Mouse (Mus musculus) heart, embryonic 16.5 days (tissue): ENCODE measurements at regions not wholly inside any gene's neighbourhood (a gene's known extent, or its start where the extent isn't known, plus 50 kb on each side); places are given as distances from the start of the nearest gene placed in this dataset.

ENCODE experiments used
- ATAC-seq: fragments of 200-750 bp; cut with Nextera tagmentation; replicated peaks from 2 replicates; pipeline ENCODE4 v1.8.0; 2017; ENCODE audit warnings: moderate number of reproducible peaks; ENCODE audit not compliant: insufficient read depth, low FRiP score; ENCODE audit errors: extremely low read depth
- H3K27ac ChIP-seq: fragments of 300-500 bp; sonication (generic); 2 replicates; pipeline ENCODE4 v1.5.1; 2014; ENCODE audit warnings: mild to moderate bottlenecking, low read length, control low read depth, moderate library complexity
- H3K27me3 ChIP-seq: fragments of 300-500 bp; sonication (generic); 2 replicates; pipeline ENCODE4 v1.6.1; 2014; ENCODE audit warnings: low read length, mixed read lengths; ENCODE audit not compliant: control insufficient read depth, insufficient read depth
- H3K36me3 ChIP-seq: fragments of 300-500 bp; sonication (generic); 2 replicates; pipeline ENCODE4 v1.6.1; 2014; ENCODE audit not compliant: control insufficient read depth, insufficient read depth
- H3K4me1 ChIP-seq: fragments of 300-500 bp; sonication (generic); 2 replicates; pipeline ENCODE4 v1.6.1; 2014; ENCODE audit warnings: low read length, mixed read lengths; ENCODE audit not compliant: control insufficient read depth, insufficient read depth
- H3K4me2 ChIP-seq: fragments of 300-500 bp; sonication (generic); 2 replicates; pipeline ENCODE4 v1.6.1; 2014; ENCODE audit warnings: low read depth, mild to moderate bottlenecking, control low read depth, low read length
- H3K4me3 ChIP-seq: fragments of 300-500 bp; sonication (generic); 2 replicates; pipeline ENCODE4 v1.5.1; 2014; ENCODE audit warnings: mild to moderate bottlenecking, control low read depth, low read length
- H3K9ac ChIP-seq: fragments of 300-500 bp; sonication (generic); 2 replicates; pipeline ENCODE4 v1.6.1; 2014; ENCODE audit warnings: low read length, control low read depth
- H3K9me3 ChIP-seq: fragments of 300-500 bp; sonication (generic); replicated peaks from 2 replicates; pipeline ENCODE4 v1.6.1; 2016; ENCODE audit warnings: low read length; ENCODE audit not compliant: control insufficient read depth
- WGBS: fragments of 180-500 bp; shearing (Covaris S2); extraction: QIAGEN DNeasy Blood & Tissue Kit; methylation state at CpG from one replicate; pipeline ENCODE4 v1.1.7; 2014; 5-methylcytosine and 5-hydroxymethylcytosine counted together

- no peaks in the 10 kb centered on the region for H3K9me3 ChIP-seq
- H3K4me3 ChIP-seq: no peak overlapping the region
- no peaks in the 10 kb centered on the region for H3K36me3 ChIP-seq
- no peaks in the 10 kb centered on the region for H3K4me1 ChIP-seq
- no peak overlapping the region for H3K27ac ChIP-seq
- WGBS: 92% methylated on average over 8 of the region's 8 CpGs
- no peaks in the 10 kb centered on the region for H3K27me3 ChIP-seq
- H3K9ac ChIP-seq: no peak overlapping the region
- H3K4me2 ChIP-seq: no peak overlapping the region
- ATAC-seq: no peak
Observed at GRCm38 (mm10) chr8:79479326-79479725, 80.0 kb upstream of the Smad1 start.

GRCm38 (mm10) chr8:79476012-79476411 lies 76.7 kb upstream of the Smad1 start:
- H3K4me1 ChIP-seq: no peaks in the 10 kb centered on the region
- H3K27me3 ChIP-seq: no peaks in the 10 kb centered on the region
- no peak overlapping the region for H3K27ac ChIP-seq
- no peak overlapping the region for H3K4me3 ChIP-seq
- no peak for ATAC-seq
- no peaks in the 10 kb centered on the region for H3K36me3 ChIP-seq
- whole genome bisulfite sequencing: 86% methylated on average over 5 of the region's 5 CpGs
- no peak overlapping the region for H3K9ac ChIP-seq
- H3K4me2 ChIP-seq: no peak overlapping the region
- no peaks in the 10 kb centered on the region for H3K9me3 ChIP-seq

GRCm38 (mm10) chr8:79474679-79475078 lies 75.4 kb upstream of the Smad1 start:
- no peak for ATAC-seq
- no peaks in the 10 kb centered on the region for H3K27me3 ChIP-seq
- no peaks in the 10 kb centered on the region for H3K4me1 ChIP-seq
- H3K9me3 ChIP-seq: no peaks in the 10 kb centered on the region
- no peak overlapping the region for H3K9ac ChIP-seq
- no peaks in the 10 kb centered on the region for H3K36me3 ChIP-seq
- WGBS: 59% methylated on average over 8 of the region's 8 CpGs
- no peak overlapping the region for H3K4me3 ChIP-seq
- H3K4me2 ChIP-seq: no peak overlapping the region
- no peak overlapping the region for H3K27ac ChIP-seq

GRCm38 (mm10) chr8:79452101-79452500 lies 52.8 kb upstream of the Smad1 start:
- no peak overlapping the region for H3K9ac ChIP-seq
- no peak overlapping the region for H3K4me3 ChIP-seq
- H3K27me3 ChIP-seq: no peaks in the 10 kb centered on the region
- H3K27ac ChIP-seq: no peak overlapping the region
- no peak overlapping the region for H3K4me2 ChIP-seq
- no peak for ATAC-seq
- H3K9me3 ChIP-seq: no peaks in the 10 kb centered on the region
- no peaks in the 10 kb centered on the region for H3K4me1 ChIP-seq
- H3K36me3 ChIP-seq: no peaks in the 10 kb centered on the region

GRCm38 (mm10) chr8:79449453-79449852 lies 50.1 kb upstream of the Smad1 start:
- Histone ChIP-seq H3K36me3 (no peaks in the 10 kb centered on the region), H3K4me1 (no peaks in the 10 kb centered on the region), H3K27me3 (no peaks in the 10 kb centered on the region), H3K4me2 (no peak overlapping the region), H3K9me3 (no peaks in the 10 kb centered on the region), H3K27ac (no peak overlapping the region), H3K4me3 (no peak overlapping the region), H3K9ac (no peak overlapping the region)
- 72% methylated on average over 3 of the region's 3 CpGs for WGBS
- ATAC-seq: no peak
